Mouse (Mus musculus) megakaryocyte, embryonic 14.5 days (primary cell): ENCODE measurements around the gene Tmem132c.

Source experiments
- FLI1 ChIP-seq: IDR thresholded peaks from 2 replicates; pipeline ENCODE4 v1.6.1; 2012; ENCODE audit warnings: low read length, inconsistent platforms, mixed read lengths
- GATA1 ChIP-seq: IDR thresholded peaks from 3 replicates; pipeline ENCODE4 v1.6.1; 2012; ENCODE audit warnings: mixed read lengths, low read length, inconsistent platforms, borderline replicate concordance

- no peak for TF ChIP-seq GATA1
- no peak for TF ChIP-seq FLI1
Measured at GRCm38 (mm10) chr5:127471902-127472301, 230.3 kb downstream of the Tmem132c start.
